Mouse (Mus musculus): Measurements from ENCODE around the gene Mansc4. TPM values are rescaled to one million over a fixed set of nuclear protein-coding genes. Genes with fewer than 3 reads are reported as not detected.

The Mansc4 gene
- total and polyA plus RNA-seq, 3 experiments, result 0.21 TPM; not detected in 2

DNA sequence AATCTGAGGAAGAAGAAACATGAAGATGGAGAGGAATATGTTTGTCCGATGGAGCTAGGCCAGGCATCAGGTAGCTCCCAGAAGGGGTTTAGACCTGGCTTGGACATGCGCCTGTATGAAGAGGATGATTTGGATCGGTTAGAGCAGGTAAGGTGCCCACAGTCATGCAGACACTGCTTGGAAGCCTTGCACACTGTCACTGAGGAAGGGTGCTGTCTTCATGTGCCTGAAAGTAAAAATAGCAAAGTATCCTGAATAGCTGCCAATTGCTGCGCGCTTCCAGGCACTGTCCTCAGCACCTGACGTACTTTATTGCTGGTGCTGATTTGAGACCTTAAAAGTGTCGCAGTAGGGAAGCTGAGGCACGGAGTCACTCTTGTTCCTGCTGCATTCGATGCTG lies 57.2 kb downstream of the Mansc4 start:
- Histone ChIP-seq H3K27me3 (ENCODE audit: control insufficient read depth in 1 of 2, insufficient read depth in 2 of 2, low read length in 2 of 2) (no peaks in the 10 kb centered on the region), H3K36me3 (ENCODE audit: control insufficient read depth in 1 of 2, insufficient read depth in 2 of 2, low read length in 2 of 2) (no peaks in the 10 kb centered on the region; a peak in 1 of 4 replicates), H3K4me1 (ENCODE audit: control insufficient read depth in 1 of 2, insufficient read depth in 2 of 2, low read length in 2 of 2) (no peaks in the 10 kb centered on the region), H3K9me3 (replicated peaks; ENCODE audit: insufficient read depth, low read length) (no peaks in the 10 kb centered on the region), H3K9ac (ENCODE audit: control insufficient read depth, low read depth, low read length, poor library complexity, severe bottlenecking) (no peak overlapping the region), H3K79me2 (ENCODE audit: control insufficient read depth, insufficient read depth, low read length, poor library complexity) (no peaks in the 10 kb centered on the region), H3K4me3 (ENCODE audit: control insufficient read depth in 1 of 2, insufficient read depth in 1 of 2, low read depth in 2 of 2, low read length in 2 of 2) (no peak overlapping the region), H3K27ac (ENCODE audit: control insufficient read depth, low read depth, low read length) (no peak overlapping the region)
- DNase-seq (ENCODE audit: low read depth, low spot score), result no peak
- TF ChIP-seq ZC3H11A (IDR thresholded peaks at IDR 0.05; ENCODE audit: low read depth, low read length) (no peak), MEF2A (IDR thresholded peaks at IDR 0.05; ENCODE audit: extremely low read depth, insufficient replicate concordance, low read depth, low read length, poor library complexity, severe bottlenecking) (no peak), CHD2 (IDR thresholded peaks at IDR 0.05; ENCODE audit: low read length) (no peak), MAX (IDR thresholded peaks at IDR 0.05; ENCODE audit: low read length) (no peak), NELFE (IDR thresholded peaks at IDR 0.05; ENCODE audit: low read depth, low read length) (no peak), SMC3 (IDR thresholded peaks at IDR 0.05; ENCODE audit: low read depth, low read length) (no peak), TCF12 (IDR thresholded peaks at IDR 0.05; ENCODE audit: low read depth, low read length) (no peak), TBP (IDR thresholded peaks at IDR 0.05; ENCODE audit: low read depth, low read length) (no peak), RAD21 (IDR thresholded peaks at IDR 0.05; ENCODE audit: low read depth, low read length) (no peak), ZMIZ1 (IDR thresholded peaks at IDR 0.05; ENCODE audit: low read depth, low read length) (no peak), KAT2A (conservative IDR thresholded peaks at IDR 0.05; ENCODE audit: low read depth, low read length) (no peak), USF2 (IDR thresholded peaks at IDR 0.05; ENCODE audit: borderline replicate concordance in 1 of 2, insufficient read depth in 1 of 2, low read depth in 1 of 2, low read length in 2 of 2) (no peak), POLR2AphosphoS2 (IDR thresholded peaks at IDR 0.05; ENCODE audit: low read length) (no peak)

GRCm38 (mm10) chr6:147028396-147028795 lies 58.4 kb downstream of the Mansc4 start:
- Histone ChIP-seq H3K9ac (ENCODE audit: control insufficient read depth, low read depth, low read length, poor library complexity, severe bottlenecking) (no peak overlapping the region), H3K27me3 (ENCODE audit: control insufficient read depth in 1 of 2, insufficient read depth in 2 of 2, low read length in 2 of 2) (no peaks in the 10 kb centered on the region), H3K79me2 (ENCODE audit: control insufficient read depth, insufficient read depth, low read length, poor library complexity) (no peaks in the 10 kb centered on the region), H3K27ac (ENCODE audit: control insufficient read depth, low read depth, low read length) (no peak overlapping the region), H3K4me3 (ENCODE audit: control insufficient read depth in 1 of 2, insufficient read depth in 1 of 2, low read depth in 2 of 2, low read length in 2 of 2) (no peak overlapping the region), H3K4me1 (ENCODE audit: control insufficient read depth in 1 of 2, insufficient read depth in 2 of 2, low read length in 2 of 2) (peaks cover 2 to 5% of the 10 kb centered on the region in 2 experiments; a peak in 3 of 4 replicates), H3K36me3 (ENCODE audit: control insufficient read depth in 1 of 2, insufficient read depth in 2 of 2, low read length in 2 of 2) (no peaks in the 10 kb centered on the region; a peak in 1 of 4 replicates), H3K9me3 (replicated peaks; ENCODE audit: insufficient read depth, low read length) (no peaks in the 10 kb centered on the region)
- no peak for DNase-seq (ENCODE audit: low read depth, low spot score)
- no peak for TF ChIP-seq TCF12 (IDR thresholded peaks at IDR 0.05; ENCODE audit: low read depth, low read length)
- no peak for TF ChIP-seq NELFE (IDR thresholded peaks at IDR 0.05; ENCODE audit: low read depth, low read length)
- TF ChIP-seq NRF1 (IDR thresholded peaks at IDR 0.05; ENCODE audit: insufficient read depth, low read depth, low read length, poor library complexity, severe bottlenecking), result no peak
- no peak for TF ChIP-seq SMC3 (IDR thresholded peaks at IDR 0.05; ENCODE audit: low read depth, low read length)
- TF ChIP-seq POLR2A (IDR thresholded peaks at IDR 0.05; ENCODE audit: control insufficient read depth in 1 of 2, insufficient read depth in 1 of 2, low read depth in 1 of 2, low read length in 2 of 2, poor library complexity in 1 of 2), result no peak
- TF ChIP-seq GATA1 (IDR thresholded peaks at IDR 0.05; ENCODE audit: low read depth, low read length), result no peak
- no peak for TF ChIP-seq SIN3A (IDR thresholded peaks at IDR 0.05; ENCODE audit: low read length)

Other genes starting within 250 kb of the Mansc4 start
- not detected in 2 replicates for gene Smco2, start 236.9 kb downstream of the Mansc4 start, total RNA-seq (2012; rRNA removed)
- not detected for gene Smco2, start 236.9 kb downstream of the Mansc4 start, polyA plus RNA-seq (2012; ENCODE audit: insufficient read depth in 1 of 2, insufficient read length in 2 of 2, low read depth in 1 of 2, low replicate concordance in 2 of 2, missing spikeins in 1 of 2)
- gene Ppfibp1, start 198.5 kb downstream of the Mansc4 start, total RNA-seq (2012; rRNA removed), result 12.2 and 13.8 TPM in 2 replicates
- gene Ppfibp1, start 198.5 kb downstream of the Mansc4 start, polyA plus RNA-seq (2012; ENCODE audit: insufficient read depth in 1 of 2, insufficient read length in 2 of 2, low read depth in 1 of 2, low replicate concordance in 2 of 2, missing spikeins in 1 of 2), result 10 to 100 TPM in 1 of 2 experiments, not detected in 1; 14.6 TPM
- gene 1700034J05Rik, start 132.6 kb downstream of the Mansc4 start, total RNA-seq (2012; rRNA removed), result not detected in 2 replicates
- gene 1700034J05Rik, start 132.6 kb downstream of the Mansc4 start, polyA plus RNA-seq (2012; ENCODE audit: insufficient read depth in 1 of 2, insufficient read length in 2 of 2, low read depth in 1 of 2, low replicate concordance in 2 of 2, missing spikeins in 1 of 2), result not detected
- 0.31 and 0.36 TPM in 2 replicates for gene Rep15, start 54.4 kb downstream of the Mansc4 start, total RNA-seq (2012; rRNA removed)
- gene Rep15, start 54.4 kb downstream of the Mansc4 start, polyA plus RNA-seq (2012; ENCODE audit: insufficient read depth in 1 of 2, insufficient read length in 2 of 2, low read depth in 1 of 2, low replicate concordance in 2 of 2, missing spikeins in 1 of 2), result under 1 TPM in 1 of 2 experiments, not detected in 1; 0.43 TPM
- gene Mrps35, start 44.3 kb downstream of the Mansc4 start, total RNA-seq (2012; rRNA removed), result 97.0 and 99.0 TPM in 2 replicates
- 100 to 1,000 TPM in 1 of 2 experiments, not detected in 1; 148 TPM for gene Mrps35, start 44.3 kb downstream of the Mansc4 start, polyA plus RNA-seq (2012; ENCODE audit: insufficient read depth in 1 of 2, insufficient read length in 2 of 2, low read depth in 1 of 2, low replicate concordance in 2 of 2, missing spikeins in 1 of 2)
- 7.3 and 10.9 TPM in 2 replicates for gene Klhl42, start 4.3 kb upstream of the Mansc4 start, total RNA-seq (2012; rRNA removed)
- gene Klhl42, start 4.3 kb upstream of the Mansc4 start, polyA plus RNA-seq (2012; ENCODE audit: insufficient read depth in 1 of 2, insufficient read length in 2 of 2, low read depth in 1 of 2, low replicate concordance in 2 of 2, missing spikeins in 1 of 2), result 1 to 10 TPM in 1 of 2 experiments, not detected in 1; 8.2 TPM
- not detected in 2 replicates for gene Pthlh, start 177.2 kb upstream of the Mansc4 start, total RNA-seq (2012; rRNA removed)
- gene Pthlh, start 177.2 kb upstream of the Mansc4 start, polyA plus RNA-seq (2012; ENCODE audit: insufficient read depth in 1 of 2, insufficient read length in 2 of 2, low read depth in 1 of 2, low replicate concordance in 2 of 2, missing spikeins in 1 of 2), result not detected